Mouse (Mus musculus): Measurements from ENCODE around the gene Mmrn2. TPM values are rescaled to one million over a fixed set of nuclear protein-coding genes. Genes with fewer than 3 reads are reported as not detected.
"Not testable (repeated sequence)": the region's sequence is repeated elsewhere in the genome, so short reads cannot be mapped to it uniquely, and the experiment has no call there.

The Mmrn2 gene
- polyA plus RNA-seq, 1 experiment from 2014 or later = 5.7 TPM

- TF ChIP-seq CTCF (IDR thresholded peaks at IDR 0.05; ENCODE audit: low read depth) = peak; percentile 74
Observed at GRCm38 (mm10) chr14:34363490-34364253, 11.6 kb upstream of the Mmrn2 start.

DNA sequence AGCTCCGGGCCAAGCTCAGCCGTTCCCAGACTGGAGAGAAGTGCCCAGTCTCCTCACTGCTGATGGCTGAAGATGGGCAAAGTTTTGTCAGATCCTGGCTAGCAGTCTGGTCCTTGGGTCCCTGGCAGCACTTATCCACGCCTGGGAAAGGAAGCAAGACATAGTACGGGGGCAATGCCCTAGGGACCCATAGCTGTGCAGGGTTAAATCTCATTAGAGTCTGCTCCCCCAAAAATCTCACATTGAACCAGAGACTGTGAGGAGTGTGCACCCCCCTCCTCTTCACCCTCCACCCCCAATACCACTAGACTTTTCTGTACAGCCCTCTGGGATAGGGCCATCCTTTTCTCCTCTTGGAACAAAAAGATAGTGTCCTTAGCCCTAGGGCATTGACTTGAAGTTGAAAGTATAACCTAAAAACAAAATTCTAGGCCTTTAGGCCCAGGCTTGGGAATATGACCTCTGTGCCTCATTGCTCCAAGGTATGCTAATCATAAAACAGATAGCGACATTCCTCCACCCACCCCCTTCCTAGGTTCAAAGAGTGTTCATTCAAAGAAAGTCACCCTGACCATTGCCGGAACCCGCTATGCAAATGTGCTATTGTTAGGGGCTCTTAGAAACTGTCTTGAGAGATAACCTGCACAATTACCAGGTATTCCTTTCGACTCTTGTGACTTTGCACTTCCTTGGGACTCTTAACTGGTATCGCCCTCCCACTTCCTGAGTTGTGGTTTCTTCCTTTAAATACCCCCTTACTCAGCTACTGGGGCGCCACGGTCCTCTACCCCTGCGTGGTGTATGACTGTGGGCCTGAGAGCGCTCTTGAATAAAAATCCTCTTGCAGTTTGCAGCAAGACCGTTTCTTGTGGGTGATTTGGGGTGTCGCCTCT is 10.8 kb upstream of the Mmrn2 start:
- H3K27me3 ChIP-seq (replicated peaks; ENCODE audit: control insufficient read depth, insufficient read depth, low read length); H3K9ac ChIP-seq (ENCODE audit: low read depth, low read length); H3K9me3 ChIP-seq (ENCODE audit: control insufficient read depth); H3K4me1 ChIP-seq (replicated peaks; ENCODE audit: control insufficient read depth, insufficient read depth, low read length); ATAC-seq; H3K4me3 ChIP-seq (ENCODE audit: low read depth, low read length); H3K27ac ChIP-seq (ENCODE audit: low read depth, low read length); H3K36me3 ChIP-seq (ENCODE audit: control insufficient read depth, insufficient read depth): not testable (repeated sequence)
- 87% methylated on average over 15 of the region's 15 CpGs for WGBS
- peak overlapping the region; percentile 78 for H3K4me2 ChIP-seq (replicated peaks; ENCODE audit: low read depth)

More at GRCm38 (mm10) chr14:34363490-34364253, 11.6 kb upstream of the Mmrn2 start:
- peak overlapping the region; percentile 48 for H3K9ac ChIP-seq (ENCODE audit: low read depth, low read length)
- H3K36me3 ChIP-seq (ENCODE audit: control insufficient read depth, insufficient read depth) = no peaks in the 10 kb centered on the region
- peak overlapping the region; percentile 38 for H3K4me3 ChIP-seq (ENCODE audit: low read depth, low read length)
- H3K9me3 ChIP-seq (ENCODE audit: control insufficient read depth) = no peaks in the 10 kb centered on the region
- H3K27ac ChIP-seq (ENCODE audit: low read depth, low read length) = no peak overlapping the region
- peak; percentile 97 for ATAC-seq
- WGBS = 6% methylated on average over 32 of the region's 32 CpGs
- H3K4me1 ChIP-seq (replicated peaks; ENCODE audit: control insufficient read depth, insufficient read depth, low read length) = 0 out of 2 replicates have a peak, but pooled peaks cover 3% of the 10 kb centered on the region
- peak overlapping the region; percentile 78 for H3K4me2 ChIP-seq (replicated peaks; ENCODE audit: low read depth)
- no peaks in the 10 kb centered on the region for H3K27me3 ChIP-seq (replicated peaks; ENCODE audit: control insufficient read depth, insufficient read depth, low read length)

DNA sequence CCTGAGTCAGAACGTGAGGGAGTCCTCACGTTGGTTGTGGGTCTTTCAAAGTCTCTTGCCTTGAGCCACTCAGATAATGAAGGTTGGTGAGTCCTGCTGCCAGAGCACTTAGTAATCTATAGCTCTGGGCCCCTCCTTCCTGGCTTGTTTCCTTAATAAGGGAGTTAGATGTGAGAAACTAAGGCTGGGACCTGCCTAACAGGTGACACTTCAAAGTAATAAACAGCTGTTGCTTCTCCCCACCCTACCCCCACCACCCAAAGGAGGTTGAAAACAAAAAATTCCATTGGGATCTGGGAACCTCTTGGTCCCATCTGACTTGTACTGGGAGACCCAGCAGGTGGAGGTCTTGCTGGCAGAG is 10.1 kb upstream of the Mmrn2 start:
- H3K9me3 ChIP-seq (ENCODE audit: control insufficient read depth) = no peaks in the 10 kb centered on the region
- H3K4me1 ChIP-seq (replicated peaks; ENCODE audit: control insufficient read depth, insufficient read depth, low read length) = 0 out of 2 replicates have a peak, but pooled peaks cover 3% of the 10 kb centered on the region
- no peak for TF ChIP-seq CTCF (IDR thresholded peaks at IDR 0.05; ENCODE audit: low read depth)
- no peak for ATAC-seq
- no peak overlapping the region for H3K4me2 ChIP-seq (replicated peaks; ENCODE audit: low read depth)
- H3K27me3 ChIP-seq (replicated peaks; ENCODE audit: control insufficient read depth, insufficient read depth, low read length) = no peaks in the 10 kb centered on the region
- H3K9ac ChIP-seq (ENCODE audit: low read depth, low read length) = no peak overlapping the region
- no peaks in the 10 kb centered on the region for H3K36me3 ChIP-seq (ENCODE audit: control insufficient read depth, insufficient read depth)
- WGBS = 96% methylated on average over 2 of the region's 2 CpGs
- no peak overlapping the region for H3K4me3 ChIP-seq (ENCODE audit: low read depth, low read length)
- H3K27ac ChIP-seq (ENCODE audit: low read depth, low read length) = no peak overlapping the region

DNA sequence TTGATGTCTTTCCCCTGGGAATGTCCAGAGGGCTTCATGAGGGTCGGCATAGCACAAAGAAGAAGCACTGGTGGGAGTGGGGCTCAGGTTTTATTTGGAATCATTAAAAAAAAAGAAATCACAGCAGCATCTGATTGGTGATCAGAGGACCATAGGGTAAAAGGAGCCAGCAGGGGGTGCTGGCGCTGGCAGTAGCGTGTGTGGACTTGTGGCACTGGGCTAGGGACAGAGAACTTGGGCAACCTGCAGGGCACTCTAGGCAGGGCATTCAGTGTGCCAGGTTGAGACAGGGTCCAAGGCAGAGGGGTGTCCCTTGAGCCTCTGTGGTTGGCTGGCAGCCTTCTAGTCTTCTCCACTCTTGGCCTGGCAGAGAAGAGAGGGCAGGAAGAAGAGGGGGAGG is 5.1 kb upstream of the Mmrn2 start:
- no peak overlapping the region for H3K4me2 ChIP-seq (replicated peaks; ENCODE audit: low read depth)
- no peaks in the 10 kb centered on the region for H3K4me1 ChIP-seq (replicated peaks; ENCODE audit: control insufficient read depth, insufficient read depth, low read length)
- 70% methylated on average over 3 of the region's 3 CpGs for WGBS
- no peak overlapping the region for H3K9ac ChIP-seq (ENCODE audit: low read depth, low read length)
- peak; percentile 44 for TF ChIP-seq CTCF (IDR thresholded peaks at IDR 0.05; ENCODE audit: low read depth)
- H3K27ac ChIP-seq (ENCODE audit: low read depth, low read length) = no peak overlapping the region
- ATAC-seq = no peak
- H3K36me3 ChIP-seq (ENCODE audit: control insufficient read depth, insufficient read depth) = no peaks in the 10 kb centered on the region
- no peak overlapping the region for H3K4me3 ChIP-seq (ENCODE audit: low read depth, low read length)
- no peaks in the 10 kb centered on the region for H3K9me3 ChIP-seq (ENCODE audit: control insufficient read depth)
- no peaks in the 10 kb centered on the region for H3K27me3 ChIP-seq (replicated peaks; ENCODE audit: control insufficient read depth, insufficient read depth, low read length)

DNA sequence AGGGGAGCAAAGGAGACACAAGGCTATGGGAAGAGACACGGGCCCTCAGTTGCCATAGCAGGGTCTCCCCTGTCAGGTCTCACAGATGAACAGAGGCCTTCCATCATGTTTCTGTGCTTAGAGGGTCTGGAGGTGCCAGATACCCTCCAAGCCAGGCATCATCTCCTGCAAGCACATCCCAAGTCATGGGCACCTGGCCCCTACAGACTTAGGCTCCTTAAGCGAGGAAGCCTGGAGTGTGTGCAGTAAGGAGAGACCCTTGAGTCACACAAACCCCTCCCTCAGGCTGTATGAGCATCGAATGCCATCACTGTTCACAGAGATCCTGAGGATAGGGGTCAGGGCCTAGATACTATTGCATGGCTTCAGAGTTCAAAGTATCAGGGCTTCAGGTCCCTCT is 4.3 kb upstream of the Mmrn2 start:
- H3K36me3 ChIP-seq (ENCODE audit: control insufficient read depth, insufficient read depth) = no peaks in the 10 kb centered on the region
- no peak overlapping the region for H3K4me2 ChIP-seq (replicated peaks; ENCODE audit: low read depth)
- WGBS = 83% methylated on average over 3 of the region's 3 CpGs
- H3K9ac ChIP-seq (ENCODE audit: low read depth, low read length) = no peak overlapping the region
- no peak for TF ChIP-seq CTCF (IDR thresholded peaks at IDR 0.05; ENCODE audit: low read depth)
- H3K9me3 ChIP-seq (ENCODE audit: control insufficient read depth) = no peaks in the 10 kb centered on the region
- H3K27ac ChIP-seq (ENCODE audit: low read depth, low read length) = no peak overlapping the region
- no peaks in the 10 kb centered on the region for H3K4me1 ChIP-seq (replicated peaks; ENCODE audit: control insufficient read depth, insufficient read depth, low read length)
- ATAC-seq = no peak
- no peaks in the 10 kb centered on the region for H3K27me3 ChIP-seq (replicated peaks; ENCODE audit: control insufficient read depth, insufficient read depth, low read length)
- no peak overlapping the region for H3K4me3 ChIP-seq (ENCODE audit: low read depth, low read length)

- H3K9ac ChIP-seq (ENCODE audit: low read depth, low read length) = no peak overlapping the region
- no peak overlapping the region for H3K4me2 ChIP-seq (replicated peaks; ENCODE audit: low read depth)
- WGBS = 42% methylated on average over 2 of the region's 2 CpGs
- ATAC-seq = 0 out of 2 replicates have a peak, but pooled peaks have one; percentile 25
- H3K36me3 ChIP-seq (ENCODE audit: control insufficient read depth, insufficient read depth) = no peaks in the 10 kb centered on the region
- no peak overlapping the region for H3K27ac ChIP-seq (ENCODE audit: low read depth, low read length)
- H3K27me3 ChIP-seq (replicated peaks; ENCODE audit: control insufficient read depth, insufficient read depth, low read length) = no peaks in the 10 kb centered on the region
- no peaks in the 10 kb centered on the region for H3K9me3 ChIP-seq (ENCODE audit: control insufficient read depth)
- H3K4me3 ChIP-seq (ENCODE audit: low read depth, low read length) = no peak overlapping the region
- TF ChIP-seq CTCF (IDR thresholded peaks at IDR 0.05; ENCODE audit: low read depth) = no peak
- H3K4me1 ChIP-seq (replicated peaks; ENCODE audit: control insufficient read depth, insufficient read depth, low read length) = no peaks in the 10 kb centered on the region
Observed at GRCm38 (mm10) chr14:34371763-34372162, 3.5 kb upstream of the Mmrn2 start.
